9 mouse cellular contexts compared by ENCODE assay signal in genomic region chr2:127483001-127483400, GRCm38 (mm10). TPM values are rescaled to one million over a fixed set of nuclear protein-coding genes. Genes with fewer than 3 reads are reported as not detected.
DNase-seq lines count a peak whose midpoint lies in the region; ATAC-seq and TF ChIP-seq lines count a peak whose summit lies in the region.
"Had no signal": no experiment of that assay in that cellular context is flagged by ENCODE, and none has a peak within 500 bp of the region (broad histone marks: within the 10 kb centered on the region; RNA-seq: fewer than 3 reads in every experiment).

No protein-coding gene starts in this region.

- H3K4me2 ChIP-seq in hindbrain, embryonic 14.5 days (replicated peaks) = peak overlapping the region; percentile 61
- peak overlapping the region; percentile 68 for H3K4me2 ChIP-seq in liver, postnatal 0 days (ENCODE audit: low read depth, low read length)
- H3K4me2 ChIP-seq in stomach, embryonic 15.5 days = peak overlapping the region; percentile 92

- H3K27me3 ChIP-seq in hindbrain, embryonic 14.5 days (ENCODE audit: control insufficient read depth, insufficient read depth, low read length) = peaks cover 71% of the 10 kb centered on the region
- peaks cover 64% of the 10 kb centered on the region for H3K27me3 ChIP-seq in liver, postnatal 0 days (ENCODE audit: insufficient read depth, low read length)
- H3K27me3 ChIP-seq in stomach, embryonic 15.5 days (replicated peaks) = peaks cover 52% of the 10 kb centered on the region

- 0 out of 2 replicates have a peak overlapping the region, but pooled peaks have one; percentile 18 for H3K27ac ChIP-seq in layer of hippocampus, adult 2 months
- H3K27ac ChIP-seq in embryonic fibroblast, embryonic 13.5 days (ENCODE audit: insufficient read depth, low read length) = peak overlapping the region; percentile 23; the same call in 1 of the 2 replicates
- H3K27ac ChIP-seq in hindbrain, embryonic 14.5 days = no peak overlapping the region
- H3K27ac ChIP-seq in liver, postnatal 0 days (ENCODE audit: low read depth) = no peak overlapping the region
- peak overlapping the region; percentile 35; the same call in 1 of the 2 replicates for H3K27ac ChIP-seq in stomach, embryonic 15.5 days
- H3K27ac ChIP-seq: macrophage had no signal

- peaks cover 5% of the 10 kb centered on the region for H3K4me1 ChIP-seq in embryonic fibroblast, embryonic 13.5 days (ENCODE audit: control insufficient read depth, insufficient read depth, low read length)
- peaks cover 20% of the 10 kb centered on the region; the same call in 1 of the 2 replicates for H3K4me1 ChIP-seq in hindbrain, embryonic 14.5 days (replicated peaks; ENCODE audit: control insufficient read depth, insufficient read depth, low read length)
- peaks cover 9% of the 10 kb centered on the region; the same call in 1 of the 2 replicates for H3K4me1 ChIP-seq in liver, postnatal 0 days (ENCODE audit: insufficient read depth)
- peaks cover 23% of the 10 kb centered on the region for H3K4me1 ChIP-seq in stomach, embryonic 15.5 days

- no peak for TF ChIP-seq CTCF in layer of hippocampus, adult 2 months (conservative IDR thresholded peaks at IDR 0.05)
- no peak for TF ChIP-seq CTCF in embryonic fibroblast, embryonic 13.5 days (IDR thresholded peaks at IDR 0.05; ENCODE audit: borderline replicate concordance, insufficient read depth, low read length)
- TF ChIP-seq CTCF in liver, postnatal 0 days (IDR thresholded peaks at IDR 0.05; ENCODE audit: low read depth) = no peak

- no peaks in the 10 kb centered on the region for H3K9me3 ChIP-seq in hindbrain, embryonic 14.5 days (ENCODE audit: control insufficient read depth, low read length)
- no peaks in the 10 kb centered on the region for H3K9me3 ChIP-seq in liver, postnatal 0 days (ENCODE audit: low read length)
- H3K9me3 ChIP-seq in stomach, embryonic 15.5 days = no peaks in the 10 kb centered on the region

- no peaks in the 10 kb centered on the region for H3K36me3 ChIP-seq in hindbrain, embryonic 14.5 days (replicated peaks; ENCODE audit: control insufficient read depth, insufficient read depth)
- H3K36me3 ChIP-seq in liver, postnatal 0 days (replicated peaks; ENCODE audit: insufficient read depth, low read length) = no peaks in the 10 kb centered on the region
- H3K36me3 ChIP-seq in stomach, embryonic 15.5 days = no peaks in the 10 kb centered on the region

- peak overlapping the region; percentile 53 for H3K4me3 ChIP-seq in layer of hippocampus, adult 2 months
- peak overlapping the region; percentile 55 for H3K4me3 ChIP-seq in embryonic fibroblast, embryonic 13.5 days (ENCODE audit: insufficient read depth, low read length)
- peak overlapping the region; percentile 33; the same call in 1 of the 2 replicates for H3K4me3 ChIP-seq in hindbrain, embryonic 14.5 days (replicated peaks; ENCODE audit: low read length)
- H3K4me3 ChIP-seq in liver, postnatal 0 days (ENCODE audit: low read depth, low read length) = peak overlapping the region; percentile 46
- peak overlapping the region; percentile 56 for H3K4me3 ChIP-seq in stomach, embryonic 15.5 days (replicated peaks)

- TF ChIP-seq POLR2A in embryonic fibroblast, embryonic 13.5 days (IDR thresholded peaks at IDR 0.05; ENCODE audit: low read depth, low read length) = no peak

- no peak for DNase-seq in layer of hippocampus, adult 2 months (ENCODE audit: low spot score in 2 of 2)
- no peak for DNase-seq in layer of hippocampus, adult 9-10 months (ENCODE audit: low spot score)
- no peak for DNase-seq in hindbrain, embryonic 14.5 days (ENCODE audit: low spot score)
- no peak for DNase-seq in liver, postnatal 0 days
- no peak for DNase-seq in spleen, adult 18-20 months

- 2% methylated on average over 21 of the region's 21 CpGs for WGBS in hindbrain, embryonic 14.5 days
- WGBS in liver, postnatal 0 days (ENCODE audit: insufficient replicate concordance) = 1% methylated on average over 20 of the region's 21 CpGs
- 0% methylated on average over 21 of the region's 21 CpGs for whole genome bisulfite sequencing in stomach, embryonic 15.5 days

- TF ChIP-seq EP300 in liver, postnatal 0 days (IDR thresholded peaks at IDR 0.05; ENCODE audit: low read depth) = no peak

- H3K9ac ChIP-seq in hindbrain, embryonic 14.5 days = no peak overlapping the region
- H3K9ac ChIP-seq in liver, postnatal 0 days (replicated peaks) = no peak overlapping the region
- H3K9ac ChIP-seq in stomach, embryonic 15.5 days = no peak overlapping the region

- ATAC-seq in hindbrain, embryonic 14.5 days (ENCODE audit: low FRiP score) = no peak
- no peak for ATAC-seq in liver, postnatal 0 days
- no peak for ATAC-seq in stomach, embryonic 15.5 days (ENCODE audit: insufficient read depth, low FRiP score, low read depth)
- no peak for ATAC-seq in megakaryocyte-erythroid progenitor cell, adult 5-6 weeks (replicated peaks; ENCODE audit: low FRiP score, low TSS enrichment, poor library complexity, severe bottlenecking)

RNA-seq across cellular contexts. Expression of gene Fahd2a, which starts 38.6 kb away (rescaled TPM):
- total RNA-seq in layer of hippocampus, adult 2 months (2021) = 10 to 100 TPM; 19.8 to 21.6 TPM
- polyA plus RNA-seq in embryonic fibroblast, embryonic 13.5 days (2011; ENCODE audit: insufficient read length, low read depth, missing spikeins) = 5.1 and 12.3 TPM in 2 replicates
- polyA plus RNA-seq in hindbrain, embryonic 14.5 days (2014; fragmentation: Nextera tagmentation; extraction: Ambion mirVana) = 31.9 and 35.1 TPM in 2 replicates
- polyA plus RNA-seq in liver, postnatal 0 days (2015; fragmentation: Nextera tagmentation; extraction: Ambion mirVana) = 14.7 and 16.9 TPM in 2 replicates
- polyA plus RNA-seq in stomach, embryonic 15.5 days (2015; fragmentation: Nextera tagmentation; extraction: Ambion mirVana) = 24.6 and 25.2 TPM in 2 replicates
- 17.8 and 18.9 TPM in 2 replicates for total RNA-seq in megakaryocyte-erythroid progenitor cell, adult 5-6 weeks (2014; fragmentation: Nextera tagmentation)
- total RNA-seq in megakaryocyte-erythroid progenitor cell, adult 5-6 weeks (2017) = 1.8 and 3.5 TPM in 2 replicates

RNA-seq across cellular contexts. Expression of gene Kcnip3, which starts 38.9 kb away (rescaled TPM):
- 10 to 100 TPM; 63.6 to 66.4 TPM for total RNA-seq in layer of hippocampus, adult 2 months (2021)
- 2.1 and 2.2 TPM in 2 replicates for polyA plus RNA-seq in embryonic fibroblast, embryonic 13.5 days (2011; ENCODE audit: insufficient read length, low read depth, missing spikeins)
- polyA plus RNA-seq in hindbrain, embryonic 14.5 days (2014; fragmentation: Nextera tagmentation; extraction: Ambion mirVana) = 14.2 and 19.0 TPM in 2 replicates
- polyA plus RNA-seq in liver, postnatal 0 days (2015; fragmentation: Nextera tagmentation; extraction: Ambion mirVana) = 0.23 and 0.43 TPM in 2 replicates
- polyA plus RNA-seq in stomach, embryonic 15.5 days (2015; fragmentation: Nextera tagmentation; extraction: Ambion mirVana) = 2.5 and 3.0 TPM in 2 replicates
- not detected in 2 replicates for total RNA-seq in megakaryocyte-erythroid progenitor cell, adult 5-6 weeks (2014; fragmentation: Nextera tagmentation)
- 0.15 TPM in 1 of 2 replicates, not detected in the other for total RNA-seq in megakaryocyte-erythroid progenitor cell, adult 5-6 weeks (2017)
- polyA plus RNA-seq: macrophage had no signal

RNA-seq across cellular contexts. Expression of gene Gpat2, which starts 58.0 kb away (rescaled TPM):
- total RNA-seq in layer of hippocampus, adult 2 months (2021) = under 1 TPM; 0.12 to 0.31 TPM
- not detected in 2 replicates for polyA plus RNA-seq in embryonic fibroblast, embryonic 13.5 days (2011; ENCODE audit: insufficient read length, low read depth, missing spikeins)
- polyA plus RNA-seq in hindbrain, embryonic 14.5 days (2014; fragmentation: Nextera tagmentation; extraction: Ambion mirVana) = 0.07 and 0.08 TPM in 2 replicates
- 0.46 and 0.51 TPM in 2 replicates for polyA plus RNA-seq in liver, postnatal 0 days (2015; fragmentation: Nextera tagmentation; extraction: Ambion mirVana)
- 0.15 and 0.30 TPM in 2 replicates for polyA plus RNA-seq in stomach, embryonic 15.5 days (2015; fragmentation: Nextera tagmentation; extraction: Ambion mirVana)
- total RNA-seq in megakaryocyte-erythroid progenitor cell, adult 5-6 weeks (2014; fragmentation: Nextera tagmentation) = not detected in 2 replicates
- total RNA-seq in megakaryocyte-erythroid progenitor cell, adult 5-6 weeks (2017) = not detected in 2 replicates
- polyA plus RNA-seq: macrophage had no signal

RNA-seq across cellular contexts. Expression of gene Prom2, which starts 58.3 kb away (rescaled TPM):
- total RNA-seq in layer of hippocampus, adult 2 months (2021) = under 1 TPM; 0.08 to 0.10 TPM
- not detected in 2 replicates for polyA plus RNA-seq in embryonic fibroblast, embryonic 13.5 days (2011; ENCODE audit: insufficient read length, low read depth, missing spikeins)
- 0.04 TPM in 1 of 2 replicates, not detected in the other for polyA plus RNA-seq in hindbrain, embryonic 14.5 days (2014; fragmentation: Nextera tagmentation; extraction: Ambion mirVana)
- not detected in 2 replicates for polyA plus RNA-seq in liver, postnatal 0 days (2015; fragmentation: Nextera tagmentation; extraction: Ambion mirVana)
- polyA plus RNA-seq in stomach, embryonic 15.5 days (2015; fragmentation: Nextera tagmentation; extraction: Ambion mirVana) = 10.4 and 11.4 TPM in 2 replicates
- not detected in 2 replicates for total RNA-seq in megakaryocyte-erythroid progenitor cell, adult 5-6 weeks (2014; fragmentation: Nextera tagmentation)
- total RNA-seq in megakaryocyte-erythroid progenitor cell, adult 5-6 weeks (2017) = not detected in 2 replicates
- polyA plus RNA-seq: macrophage had no signal

Comparison
In these comparisons a context has a peak if more than half of its experiments do, and no peak if none do; other contexts are left out.
1. H3K27ac ChIP-seq: peak in layer of hippocampus, adult 2 months (single experiment), embryonic fibroblast, embryonic 13.5 days (single experiment) and stomach, embryonic 15.5 days (single experiment); none in hindbrain, embryonic 14.5 days (single experiment) and liver, postnatal 0 days (single experiment).
2. Peak in every context shown above with its lines, with median percentiles within 50 percentile points of each other: H3K4me3 ChIP-seq and H3K4me2 ChIP-seq.